Mouse (Mus musculus) spleen, adult 10 weeks (tissue): ENCODE data around the gene Ifna7. TPM values are rescaled to one million over a fixed set of nuclear protein-coding genes. Genes with fewer than 3 reads are reported as not detected.

ENCODE experiments used
- polyA plus RNA-seq: library from polyadenylated mRNA; stranded (reverse); fragments of 350-450 nt; fragmentation: Illumina TruSeq; extraction: RNeasy Lipid Tissue Mini Kit (QIAGEN cat#74804); gene quantifications from one replicate; pipeline ENCODE4 v1.2.3, GENCODE M21; 2015; ENCODE audit warnings: low replicate concordance; ENCODE audit not compliant: insufficient read depth

Gene Ifna7
- not detected for polyA plus RNA-seq

GRCm38 (mm10) chr4:88815928-88816327 is at the start of gene Ifna7:
Gene Ifna7 (plus strand): TSS chr4:88816228.

DNA sequence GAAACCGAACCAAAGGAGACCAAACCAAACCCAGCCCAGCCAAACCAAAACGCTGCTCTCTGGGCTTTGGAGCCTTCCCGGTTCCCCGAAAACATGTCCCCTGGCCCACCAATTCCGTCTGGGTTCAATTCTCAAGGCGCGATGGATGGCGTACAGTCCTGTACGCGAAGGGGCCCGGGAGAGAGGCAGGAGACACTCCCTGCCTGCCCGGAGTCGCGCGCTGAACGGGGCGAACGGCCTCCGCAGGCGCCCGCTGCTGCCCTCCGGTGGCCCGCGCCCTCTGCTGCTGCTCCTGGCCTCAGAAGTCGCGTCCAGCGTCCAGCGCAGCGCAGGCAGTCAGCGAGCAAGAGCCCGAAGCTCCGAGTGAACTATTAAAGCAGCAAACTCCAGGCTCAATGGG is 42.5 kb upstream of the Ifna7 start, which contains the start of gene Gm13290:
Gm13290 (plus strand) TSS at position 301 of the 400 bp plus-strand sequence.

GRCm38 (mm10) chr4:88776622-88777021 is 39.4 kb upstream of the Ifna7 start, which contains the start of gene Gm13289:
Gene Gm13289 (plus strand): TSS chr4:88776922.

DNA sequence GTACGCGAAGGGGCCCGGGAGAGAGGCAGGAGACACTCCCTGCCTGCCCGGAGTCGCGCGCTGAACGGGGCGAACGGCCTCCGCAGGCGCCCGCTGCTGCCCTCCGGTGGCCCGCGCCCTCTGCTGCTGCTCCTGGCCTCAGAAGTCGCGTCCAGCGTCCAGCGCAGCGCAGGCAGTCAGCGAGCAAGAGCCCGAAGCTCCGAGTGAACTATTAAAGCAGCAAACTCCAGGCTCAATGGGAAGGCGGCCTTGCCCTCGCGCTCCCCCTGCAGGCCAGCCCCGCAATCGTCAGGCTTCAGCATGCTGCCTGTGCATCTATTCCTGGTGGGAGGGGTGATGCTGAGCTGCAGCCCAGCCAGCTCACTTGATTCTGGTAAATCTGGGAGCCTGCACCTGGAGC is 36.5 kb upstream of the Ifna7 start, which contains the start of gene Gm13272:
Gm13272 (plus strand) TSS at position 301 of the 400 bp plus-strand sequence.

GRCm38 (mm10) chr4:88781831-88782230 is 34.2 kb upstream of the Ifna7 start, which contains the start of gene Ifnz:
Gene Ifnz (plus strand): TSS chr4:88782131.

GRCm38 (mm10) chr4:88785409-88785808 is 30.6 kb upstream of the Ifna7 start, which contains the start of gene Gm13276:
Gene Gm13276 (plus strand): TSS chr4:88785709.

DNA sequence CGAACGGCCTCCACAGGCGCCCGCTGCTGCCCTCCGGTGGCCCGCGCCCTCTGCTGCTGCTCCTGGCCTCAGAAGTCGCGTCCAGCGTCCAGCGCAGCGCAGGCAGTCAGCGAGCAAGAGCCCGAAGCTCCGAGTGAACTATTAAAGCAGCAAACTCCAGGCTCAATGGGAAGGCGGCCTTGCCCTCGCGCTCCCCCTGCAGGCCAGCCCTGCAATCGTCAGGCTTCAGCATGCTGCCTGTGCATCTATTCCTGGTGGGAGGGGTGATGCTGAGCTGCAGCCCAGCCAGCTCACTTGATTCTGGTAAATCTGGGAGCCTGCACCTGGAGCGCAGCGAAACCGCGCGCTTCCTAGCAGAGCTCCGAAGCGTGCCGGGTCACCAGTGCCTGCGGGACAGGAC is 27.6 kb upstream of the Ifna7 start, which contains the start of gene Gm13277:
Gm13277 (plus strand) TSS at position 231 of the 400 bp plus-strand sequence.

DNA sequence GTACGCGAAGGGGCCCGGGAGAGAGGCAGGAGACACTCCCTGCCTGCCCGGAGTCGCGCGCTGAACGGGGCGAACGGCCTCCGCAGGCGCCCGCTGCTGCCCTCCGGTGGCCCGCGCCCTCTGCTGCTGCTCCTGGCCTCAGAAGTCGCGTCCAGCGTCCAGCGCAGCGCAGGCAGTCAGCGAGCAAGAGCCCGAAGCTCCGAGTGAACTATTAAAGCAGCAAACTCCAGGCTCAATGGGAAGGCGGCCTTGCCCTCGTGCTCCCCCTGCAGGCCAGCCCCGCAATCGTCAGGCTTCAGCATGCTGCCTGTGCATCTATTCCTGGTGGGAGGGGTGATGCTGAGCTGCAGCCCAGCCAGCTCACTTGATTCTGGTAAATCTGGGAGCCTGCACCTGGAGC is 24.8 kb upstream of the Ifna7 start, which contains the start of gene Gm13278:
Gm13278 (plus strand) TSS at position 301 of the 400 bp plus-strand sequence.

GRCm38 (mm10) chr4:88793936-88794675 is 21.9 kb upstream of the Ifna7 start, which contains the start of gene Gm13275:
Gene Gm13275 (plus strand): TSS chr4:88794487.

GRCm38 (mm10) chr4:88797097-88797496 is 18.9 kb upstream of the Ifna7 start, which contains the start of gene Gm13279:
Gene Gm13279 (plus strand): TSS chr4:88797397.

DNA sequence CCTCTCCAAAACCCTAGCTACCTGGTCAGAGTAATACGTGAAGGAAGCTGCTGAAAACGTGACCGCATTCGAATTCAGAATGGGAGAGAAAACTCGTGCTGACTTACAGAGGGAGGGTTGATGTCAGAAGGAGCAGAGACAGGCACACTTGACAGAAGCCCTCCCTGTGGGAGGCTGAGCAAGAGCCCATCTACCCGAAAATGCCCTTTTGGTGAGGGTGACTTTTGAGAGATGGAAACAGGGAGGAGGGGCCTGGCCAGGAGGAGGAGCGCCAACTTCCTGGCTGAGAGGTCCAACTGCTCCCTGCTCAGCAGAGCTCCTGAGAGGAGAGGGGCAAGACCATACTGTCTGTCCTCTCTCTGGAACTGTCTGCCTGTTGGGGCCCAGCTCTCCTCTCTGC is 16.7 kb upstream of the Ifna7 start, which contains the start of gene Gm13285:
Gm13285 (plus strand) TSS at position 301 of the 400 bp plus-strand sequence.

GRCm38 (mm10) chr4:88802954-88803353 is 13.1 kb upstream of the Ifna7 start, which contains the start of gene Gm13287:
Gene Gm13287 (plus strand): TSS chr4:88803254.

GRCm38 (mm10) chr4:88805231-88805630 is 10.8 kb upstream of the Ifna7 start, which contains the start of gene Gm13288:
Gene Gm13288 (plus strand): TSS chr4:88805531.

GRCm38 (mm10) chr4:88819659-88820058 is 3.6 kb downstream of the Ifna7 start, which contains the start of gene Ifna11:
Gene Ifna11 (plus strand): TSS chr4:88819959.

GRCm38 (mm10) chr4:88827116-88827515 is 11.1 kb downstream of the Ifna7 start, which contains the start of gene Ifna6:
Gene Ifna6 (plus strand): TSS chr4:88827416.

DNA sequence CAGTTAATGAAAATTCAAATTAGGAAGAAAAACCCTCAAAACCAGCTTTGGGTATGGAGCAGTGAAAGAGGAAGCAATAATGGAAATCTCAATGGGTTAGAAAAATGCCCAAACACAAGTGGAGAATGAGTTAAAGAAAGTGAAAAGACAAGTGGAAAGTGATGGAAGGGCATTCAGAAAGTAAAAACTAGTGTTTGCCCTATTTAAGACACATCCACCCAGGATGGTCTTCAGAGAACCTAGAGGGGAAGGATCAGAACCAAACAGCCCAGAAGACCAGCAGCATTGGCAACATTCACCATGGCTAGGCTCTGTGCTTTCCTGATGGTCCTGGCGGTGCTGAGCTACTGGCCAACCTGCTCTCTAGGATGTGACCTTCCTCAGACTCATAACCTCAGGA is 19.2 kb downstream of the Ifna7 start, which contains the start of gene Ifna5:
Ifna5 (plus strand) TSS at position 301 of the 400 bp plus-strand sequence.

DNA sequence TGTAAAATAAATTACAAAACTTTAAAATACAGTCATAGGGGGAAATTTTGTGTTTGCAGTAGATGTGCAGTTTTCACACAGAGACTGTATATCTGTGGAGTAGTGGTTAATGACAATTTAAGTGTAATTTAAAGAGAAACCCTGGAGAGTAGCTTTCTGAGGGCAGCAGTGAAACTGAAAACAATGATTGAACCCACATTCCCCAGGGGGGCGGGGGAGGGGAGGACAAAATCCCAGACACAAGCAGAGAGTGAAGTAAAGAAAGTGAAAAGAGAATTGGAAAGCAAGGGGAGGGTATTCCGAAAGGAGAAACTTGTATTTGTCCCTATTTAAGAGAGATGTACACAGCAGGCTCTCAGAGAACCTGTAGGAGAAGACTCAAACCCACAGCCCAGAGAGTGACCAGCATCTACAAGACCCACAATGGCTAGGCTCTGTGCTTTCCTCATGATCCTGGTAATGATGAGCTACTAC is 25.4 kb downstream of the Ifna7 start, which contains the start of gene Ifna4:
Ifna4 (plus strand) TSS at position 424 of the 474 bp plus-strand sequence.

DNA sequence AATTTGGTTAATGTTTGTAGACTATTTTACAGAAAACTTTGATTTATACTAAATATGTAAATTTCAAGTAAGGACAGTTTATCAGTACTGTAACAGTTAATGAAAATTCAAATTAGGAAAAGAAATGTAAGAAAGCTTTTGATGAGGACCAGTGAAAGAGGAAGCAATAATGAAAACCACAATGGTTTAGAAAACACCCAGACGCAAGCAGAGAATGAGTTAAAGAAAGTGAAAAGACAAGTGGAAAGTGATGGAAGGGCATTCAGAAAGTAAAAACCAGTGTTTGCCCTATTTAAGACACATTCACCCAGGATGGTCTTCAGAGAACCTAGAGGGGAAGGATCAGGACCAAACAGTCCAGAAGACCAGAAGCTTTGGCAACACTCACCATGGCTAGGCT is 33.7 kb downstream of the Ifna7 start, which contains the start of gene Ifna1:
Ifna1 (plus strand) TSS at position 390 of the 400 bp plus-strand sequence.

Other genes starting within 250 kb of the Ifna7 start
- gene Ifna14, start 244.4 kb upstream of the Ifna7 start, polyA plus RNA-seq: not detected
- gene Ifna9, start 223.8 kb upstream of the Ifna7 start, polyA plus RNA-seq: not detected
- gene Ifna12, start 212.9 kb upstream of the Ifna7 start, polyA plus RNA-seq: not detected
- gene C87499, start 181.8 kb upstream of the Ifna7 start, polyA plus RNA-seq: not detected
- not detected for gene Ifna13, start 171.8 kb upstream of the Ifna7 start, polyA plus RNA-seq
- gene Ifna16, start 139.3 kb upstream of the Ifna7 start, polyA plus RNA-seq: not detected
- gene Ifna2, start 132.3 kb upstream of the Ifna7 start, polyA plus RNA-seq: not detected
- gene Ifnab, start 124.9 kb upstream of the Ifna7 start, polyA plus RNA-seq: not detected
- gene Gm26566, start 94.4 kb upstream of the Ifna7 start, polyA plus RNA-seq: not detected
- 49.2 TPM for gene Klhl9, start 93.8 kb upstream of the Ifna7 start, polyA plus RNA-seq
- not detected for gene Gm13271, start 61.4 kb upstream of the Ifna7 start, polyA plus RNA-seq
- not detected for gene Gm13283, start 56.1 kb upstream of the Ifna7 start, polyA plus RNA-seq
- not detected for gene Gm13290, start 42.4 kb upstream of the Ifna7 start, polyA plus RNA-seq
- not detected for gene Gm13289, start 39.3 kb upstream of the Ifna7 start, polyA plus RNA-seq
- not detected for gene Gm13272, start 36.4 kb upstream of the Ifna7 start, polyA plus RNA-seq
- not detected for gene Ifnz, start 34.1 kb upstream of the Ifna7 start, polyA plus RNA-seq
- not detected for gene Gm13276, start 30.5 kb upstream of the Ifna7 start, polyA plus RNA-seq
- not detected for gene Gm13277, start 27.6 kb upstream of the Ifna7 start, polyA plus RNA-seq
- not detected for gene Gm13278, start 24.7 kb upstream of the Ifna7 start, polyA plus RNA-seq
- not detected for gene Gm13275, start 21.7 kb upstream of the Ifna7 start, polyA plus RNA-seq
- gene Gm13279, start 18.8 kb upstream of the Ifna7 start, polyA plus RNA-seq: not detected
- gene Gm13285, start 16.6 kb upstream of the Ifna7 start, polyA plus RNA-seq: not detected
- not detected for gene Gm13287, start 13.0 kb upstream of the Ifna7 start, polyA plus RNA-seq
- not detected for gene Gm13288, start 10.7 kb upstream of the Ifna7 start, polyA plus RNA-seq
- not detected for gene Ifna11, start 3.7 kb downstream of the Ifna7 start, polyA plus RNA-seq
- gene Ifna6, start 11.2 kb downstream of the Ifna7 start, polyA plus RNA-seq: not detected
- gene Ifna5, start 19.3 kb downstream of the Ifna7 start, polyA plus RNA-seq: not detected
- gene Ifna4, start 25.6 kb downstream of the Ifna7 start, polyA plus RNA-seq: not detected
- gene Ifna1, start 33.9 kb downstream of the Ifna7 start, polyA plus RNA-seq: not detected
- gene Ifne, start 64.0 kb downstream of the Ifna7 start, polyA plus RNA-seq: not detected